Mouse (Mus musculus) urinary bladder, postnatal 36 days (tissue): ENCODE data around the gene Pygo1.

Experiments
- DNase-seq, 2 experiments: peaks; one replicate each; pipeline ENCODE4 v3.0.0; 2022; ENCODE audit warnings: low spot score in 2 of 2, mixed read lengths in 1 of 2

The Pygo1 gene

GRCm38 (mm10) chr9:72991420-72991819 is 66.0 kb downstream of the Pygo1 start:
- no peak for DNase-seq

- no peak for DNase-seq
These were observed 67.1 kb downstream of the Pygo1 start for GRCm38 (mm10) chr9:72992576-72992975.

- DNase-seq: no peak
These were observed 70.7 kb downstream of the Pygo1 start for GRCm38 (mm10) chr9:72996167-72996566.

- no peak for DNase-seq
These were observed 71.4 kb downstream of the Pygo1 start for GRCm38 (mm10) chr9:72996806-72997205.

GRCm38 (mm10) chr9:73000487-73000886 is 75.0 kb downstream of the Pygo1 start:
- no peak for DNase-seq

GRCm38 (mm10) chr9:73001314-73002011 is 76.0 kb downstream of the Pygo1 start:
- no peak for DNase-seq
